Mouse (Mus musculus) lung, adult 18-20 months (tissue): ENCODE measurements around the gene Adam12.
A peak's percentile ranks its signal among the peaks of the same experiment; 100 is the strongest.

Experiments used
- DNase-seq, 2 experiments: peaks; one replicate each; pipeline ENCODE4 v3.0.0; 2022; ENCODE audit warnings: mixed read lengths in 2 of 2

The Adam12 gene

GRCm38 (mm10) chr7:134231378-134232346 is at the start of gene Adam12:
TSS of gene Adam12 (minus strand) at chr7:134232146.
- DNase-seq = no peak

GRCm38 (mm10) chr7:134272956-134273355 is 41.0 kb upstream of the Adam12 start:
- no peak for DNase-seq

DNA sequence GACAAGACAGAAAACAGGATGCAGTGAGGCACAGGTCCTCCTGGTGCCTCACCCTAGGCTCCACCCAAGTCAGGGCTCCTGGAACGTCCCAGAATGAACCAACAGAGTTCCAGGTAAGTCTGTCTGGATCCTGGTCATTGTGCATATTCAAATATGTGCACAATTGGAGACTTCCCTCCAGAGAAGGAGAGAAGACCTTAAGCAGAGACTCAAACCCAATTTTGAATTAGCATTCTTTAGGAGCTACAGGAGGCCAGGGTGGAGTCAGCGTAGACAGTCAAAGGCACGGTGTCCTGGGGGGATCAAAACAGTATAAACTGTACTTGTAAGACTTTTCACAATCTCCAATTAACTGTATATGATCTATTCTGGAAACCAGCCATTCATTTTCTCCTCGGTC is 40.5 kb upstream of the Adam12 start:
- DNase-seq = no peak

DNA sequence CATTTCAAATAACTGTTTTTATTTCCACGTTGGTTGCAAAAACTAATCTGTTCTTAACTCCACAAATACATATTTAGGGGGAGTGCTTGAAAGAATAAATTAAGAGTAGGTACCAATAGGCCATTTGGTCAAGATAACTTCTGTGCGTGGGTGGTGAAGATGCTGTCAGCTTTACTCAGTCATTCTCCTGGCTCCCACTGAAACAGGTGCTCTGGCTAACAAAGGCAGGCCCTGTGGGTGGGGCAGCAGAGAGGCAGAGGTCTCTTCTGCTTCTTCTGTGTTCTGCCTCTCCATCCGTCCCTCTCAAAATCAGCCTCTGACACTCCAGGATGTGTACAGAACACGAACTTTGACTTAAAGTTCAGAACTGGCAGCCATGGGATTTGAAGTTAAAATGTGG is 33.8 kb upstream of the Adam12 start:
- no peak for DNase-seq

DNA sequence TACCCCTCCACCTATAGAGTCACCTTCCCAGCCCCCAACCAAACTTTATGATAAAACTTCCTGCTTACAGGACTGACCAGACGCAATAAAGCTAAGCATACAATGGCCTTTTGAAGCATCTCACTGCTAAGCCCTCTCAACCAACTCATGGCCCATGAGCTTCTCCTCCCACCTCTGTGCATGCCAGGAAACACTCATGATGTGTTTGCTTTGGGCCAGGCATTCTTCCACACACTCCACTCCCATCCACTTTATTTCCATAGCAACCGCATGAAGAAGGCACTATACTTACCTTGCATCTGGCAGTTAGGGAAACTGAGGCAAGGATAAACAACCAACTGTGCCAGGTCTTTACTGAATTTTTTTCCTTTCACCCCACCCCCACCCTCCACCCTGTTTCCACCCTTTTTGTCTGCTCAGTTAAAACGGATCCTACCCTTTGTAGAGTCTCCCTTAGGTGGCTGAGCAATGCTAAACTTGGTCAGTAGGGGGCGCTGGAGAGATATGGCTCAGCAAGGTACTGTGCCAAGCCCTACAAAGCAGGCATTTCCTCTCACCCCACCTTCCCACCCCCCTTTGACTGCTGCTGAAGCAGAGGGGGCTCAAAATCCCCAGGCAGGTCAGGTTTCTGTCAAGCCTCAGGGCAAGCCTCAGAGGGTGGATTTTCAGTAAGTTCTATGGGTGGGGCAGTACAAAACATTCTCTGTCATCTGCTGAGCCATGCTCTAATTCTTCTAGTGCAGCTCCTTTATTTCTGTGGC is 31.4 kb upstream of the Adam12 start:
- DNase-seq = peak; percentile 65 to 75

GRCm38 (mm10) chr7:134261003-134261701 is 29.2 kb upstream of the Adam12 start:
- DNase-seq = peak; percentile 46 to 74

- no peak for DNase-seq
These were observed 18.4 kb upstream of the Adam12 start for GRCm38 (mm10) chr7:134250273-134250870.

DNA sequence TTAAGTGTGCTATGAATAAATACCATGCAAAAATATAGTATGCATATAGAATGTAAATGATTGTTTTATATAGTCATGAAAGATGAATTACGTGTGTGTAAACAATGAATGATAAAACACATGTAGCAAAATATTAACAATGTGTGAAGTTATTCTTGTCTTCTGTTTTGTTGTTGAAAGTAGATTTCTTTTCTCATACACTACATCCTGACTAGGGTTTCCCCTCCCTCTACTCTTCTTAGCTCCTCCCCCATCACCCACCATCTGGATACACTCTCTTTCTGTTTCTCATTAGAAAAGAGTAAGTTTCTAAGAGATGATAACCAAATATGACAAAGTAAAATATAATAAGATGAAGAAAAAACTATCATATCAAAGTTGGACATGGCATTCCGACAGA is 16.1 kb upstream of the Adam12 start:
- no peak for DNase-seq

- DNase-seq = no peak
These were observed 14.7 kb upstream of the Adam12 start for GRCm38 (mm10) chr7:134246624-134247023.

DNA sequence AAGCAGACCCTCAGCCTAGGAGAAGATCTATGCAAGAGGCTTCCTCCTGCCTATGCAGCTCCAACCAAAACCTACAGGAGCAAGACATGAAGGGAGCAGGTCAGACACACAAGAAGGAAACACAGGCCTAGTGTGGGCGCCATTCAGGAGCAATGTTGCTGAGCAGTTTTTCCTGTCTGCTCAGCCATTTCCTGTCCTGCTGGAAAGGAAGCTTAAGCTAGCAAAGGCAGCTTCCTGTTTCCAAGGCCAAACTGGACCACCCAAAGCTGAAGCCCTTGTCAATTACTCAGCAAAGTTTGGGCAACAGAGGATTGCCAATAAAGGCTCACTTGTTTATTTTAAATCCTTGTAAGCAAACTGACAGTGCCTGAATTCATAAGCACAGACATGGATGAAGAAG is 10.8 kb upstream of the Adam12 start:
- peak; percentile 16 to 42 for DNase-seq

GRCm38 (mm10) chr7:134241212-134241611 is 9.3 kb upstream of the Adam12 start:
- peak in 1 of 2 experiments; percentile 18 for DNase-seq

- no peak for DNase-seq
These were observed 8.6 kb upstream of the Adam12 start for GRCm38 (mm10) chr7:134240579-134240978.

GRCm38 (mm10) chr7:134238863-134239262 is 6.9 kb upstream of the Adam12 start:
- no peak for DNase-seq

GRCm38 (mm10) chr7:134237356-134237755 is 5.4 kb upstream of the Adam12 start:
- no peak for DNase-seq

GRCm38 (mm10) chr7:134236727-134237126 is 4.8 kb upstream of the Adam12 start:
- DNase-seq = no peak

- no peak for DNase-seq
These were observed 3.6 kb upstream of the Adam12 start for GRCm38 (mm10) chr7:134235552-134235951.

DNA sequence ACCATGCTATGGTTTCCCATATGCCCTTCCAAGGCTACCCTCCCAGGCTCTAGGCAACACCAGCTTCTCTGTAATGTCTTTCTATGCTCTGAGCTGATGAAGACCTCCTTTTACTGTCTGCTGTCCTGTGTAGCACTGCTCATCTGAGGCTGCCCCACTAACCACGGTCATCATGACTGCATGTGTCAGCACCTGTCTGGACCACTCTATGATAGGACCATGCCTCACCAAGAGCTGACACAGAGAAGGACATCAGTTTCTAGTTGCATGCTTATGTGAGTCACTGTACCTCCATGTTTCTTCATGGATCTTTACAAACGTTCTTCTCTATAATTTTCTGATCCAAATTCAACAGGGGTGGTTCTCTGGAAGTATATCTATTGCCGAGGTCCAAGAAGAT is 1.2 kb downstream of the Adam12 start:
- no peak for DNase-seq

DNA sequence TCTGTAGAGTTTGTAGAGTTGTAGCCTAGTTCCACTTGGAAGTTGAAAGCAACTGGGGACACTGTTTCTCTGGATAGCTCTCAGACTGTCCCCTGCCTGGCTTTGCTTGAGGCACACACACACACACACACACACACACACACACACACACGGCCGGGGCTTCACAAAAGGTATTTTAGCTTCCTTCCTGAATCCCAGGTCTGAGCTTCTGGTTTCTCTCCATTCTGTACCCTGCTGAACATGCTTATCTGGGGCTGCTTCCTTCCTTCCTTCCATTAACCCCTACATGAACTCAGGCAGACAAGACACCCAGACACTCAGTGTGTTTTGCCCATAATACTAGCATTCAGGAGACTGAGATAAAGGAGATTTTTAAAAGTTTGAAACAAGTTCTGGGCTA is 2.0 kb downstream of the Adam12 start:
- no peak for DNase-seq

DNA sequence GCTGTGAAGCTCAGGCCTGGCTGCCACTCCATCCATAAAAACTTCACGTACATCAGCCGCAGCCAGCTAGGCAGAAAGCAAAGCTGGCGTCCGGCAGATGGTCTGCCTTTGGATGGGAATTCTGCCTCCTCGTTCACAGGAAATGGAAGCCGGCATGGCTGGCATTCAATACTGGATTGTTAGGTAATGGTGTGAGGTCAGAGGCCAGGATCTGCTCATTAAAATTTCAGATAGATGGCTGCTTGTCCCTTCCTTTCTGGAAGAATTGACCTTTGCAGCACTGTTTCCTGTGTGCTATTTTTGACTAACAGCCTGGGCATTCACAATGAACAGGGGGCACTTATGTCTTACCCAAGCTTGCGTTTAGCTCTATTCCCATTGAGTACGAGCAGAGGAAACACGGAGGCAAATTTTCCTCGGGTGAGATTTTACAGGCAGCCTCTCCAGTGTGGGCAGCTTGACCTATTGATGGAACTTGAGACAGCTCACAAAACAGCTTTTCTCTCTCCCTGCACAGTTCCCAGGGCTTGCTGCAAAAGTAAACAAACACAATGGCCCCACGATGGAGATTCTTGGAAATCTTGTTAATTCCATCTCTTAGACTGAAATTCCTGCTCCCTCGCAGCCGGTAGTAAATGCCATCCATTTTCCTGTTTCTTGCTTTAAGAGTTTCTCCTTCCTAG is 4.0 kb downstream of the Adam12 start:
- DNase-seq = peak in 1 of 2 experiments; percentile 23

DNA sequence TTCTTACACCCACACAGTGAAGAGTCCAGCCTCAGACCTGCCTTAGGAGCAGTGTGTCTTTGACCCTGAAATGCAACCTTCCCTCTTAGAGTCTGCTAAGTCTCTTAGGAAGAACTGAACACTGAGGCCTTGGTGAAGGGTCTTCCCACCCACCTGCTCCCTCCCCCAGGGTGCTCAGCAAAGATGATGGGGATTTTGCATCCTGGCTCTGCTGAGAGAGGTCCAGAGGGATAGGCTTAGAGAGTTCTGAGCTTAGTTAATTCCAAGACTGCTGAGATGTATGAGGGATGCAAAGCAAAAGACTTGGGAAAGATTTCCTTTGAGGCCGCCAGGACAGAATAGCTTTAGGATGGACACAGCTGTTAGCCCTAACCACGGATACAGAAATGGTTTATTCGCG is 4.8 kb downstream of the Adam12 start:
- no peak for DNase-seq

DNA sequence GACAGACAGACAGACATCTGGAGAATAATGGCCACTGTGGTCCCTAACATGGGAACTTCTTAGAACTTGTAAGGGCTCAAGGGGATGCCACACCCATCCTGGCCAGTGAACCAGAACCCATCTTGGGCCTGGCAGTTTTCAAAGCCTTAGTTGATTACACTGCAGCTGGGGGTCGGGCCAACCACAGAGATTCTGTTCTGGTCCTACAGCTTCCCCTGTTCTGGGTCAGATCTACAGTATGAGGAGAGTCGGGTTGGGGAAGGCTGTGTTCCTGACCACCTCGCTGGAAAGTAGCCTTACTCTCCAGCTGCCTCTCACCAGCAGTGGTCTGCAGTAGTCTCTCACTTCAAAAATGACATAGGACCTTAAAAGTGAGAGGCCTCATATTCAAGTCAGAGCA is 5.7 kb downstream of the Adam12 start:
- no peak for DNase-seq
